Mouse (Mus musculus): ENCODE measurements around the gene Zfp870.

The Zfp870 gene

DNA sequence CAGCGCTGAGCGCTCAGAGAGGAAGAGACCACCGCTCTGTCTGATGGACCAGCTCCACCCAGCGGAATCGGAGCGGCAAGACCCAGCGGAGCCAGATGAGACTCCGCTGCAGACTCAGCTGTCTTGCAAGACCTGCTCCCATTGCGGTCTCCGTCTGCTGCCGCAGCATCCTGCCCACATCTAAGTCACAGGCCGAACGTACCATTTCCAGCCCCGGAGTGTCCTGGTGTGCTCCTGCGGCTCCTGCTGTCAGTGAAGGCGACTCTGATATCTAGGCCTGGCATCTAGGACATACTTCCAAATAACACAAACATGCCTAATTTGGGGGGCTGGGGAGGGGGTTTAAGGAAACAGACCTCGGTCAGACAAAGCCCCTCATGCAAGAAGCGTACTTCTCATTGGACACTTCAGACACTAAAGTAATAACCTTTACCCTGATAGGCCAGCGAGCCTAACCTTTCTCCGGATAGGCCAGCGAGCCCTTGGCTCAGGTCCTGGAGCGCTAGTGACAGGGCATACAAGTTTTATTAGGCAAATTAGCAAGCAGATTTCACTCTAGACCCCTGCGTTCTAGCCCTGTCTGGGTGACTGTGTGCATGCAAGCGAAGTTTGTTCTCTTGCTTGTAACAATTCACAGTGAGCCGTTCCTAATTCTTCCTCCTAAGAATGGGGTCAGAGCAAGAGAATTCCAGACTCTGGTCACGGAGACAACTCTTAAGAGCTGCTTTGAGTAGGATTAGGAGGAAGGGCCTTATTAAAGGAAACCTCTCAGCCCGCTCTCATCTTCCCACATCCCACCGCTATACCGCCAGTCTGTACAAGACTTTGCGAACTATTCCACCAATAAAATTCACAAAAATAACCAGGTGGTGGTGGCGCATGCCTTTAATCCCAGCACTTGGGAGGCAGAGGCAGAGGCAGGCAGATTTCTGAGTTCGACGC lies at the start of gene Zfp870:
Gene Zfp870 (minus strand): TSS at position 404 of the 942 bp plus-strand sequence.
- DNase-seq (ENCODE audit: low spot score in 2 of 2): peak; percentile 94 to 98

GRCm38 (mm10) chr17:32939831-32940230 lies 48.4 kb upstream of the Zfp870 start:
- DNase-seq (ENCODE audit: low spot score in 2 of 2): no peak

- no peak for DNase-seq (ENCODE audit: low spot score in 2 of 2)
These were observed 36.4 kb upstream of the Zfp870 start for GRCm38 (mm10) chr17:32927803-32928202.

DNA sequence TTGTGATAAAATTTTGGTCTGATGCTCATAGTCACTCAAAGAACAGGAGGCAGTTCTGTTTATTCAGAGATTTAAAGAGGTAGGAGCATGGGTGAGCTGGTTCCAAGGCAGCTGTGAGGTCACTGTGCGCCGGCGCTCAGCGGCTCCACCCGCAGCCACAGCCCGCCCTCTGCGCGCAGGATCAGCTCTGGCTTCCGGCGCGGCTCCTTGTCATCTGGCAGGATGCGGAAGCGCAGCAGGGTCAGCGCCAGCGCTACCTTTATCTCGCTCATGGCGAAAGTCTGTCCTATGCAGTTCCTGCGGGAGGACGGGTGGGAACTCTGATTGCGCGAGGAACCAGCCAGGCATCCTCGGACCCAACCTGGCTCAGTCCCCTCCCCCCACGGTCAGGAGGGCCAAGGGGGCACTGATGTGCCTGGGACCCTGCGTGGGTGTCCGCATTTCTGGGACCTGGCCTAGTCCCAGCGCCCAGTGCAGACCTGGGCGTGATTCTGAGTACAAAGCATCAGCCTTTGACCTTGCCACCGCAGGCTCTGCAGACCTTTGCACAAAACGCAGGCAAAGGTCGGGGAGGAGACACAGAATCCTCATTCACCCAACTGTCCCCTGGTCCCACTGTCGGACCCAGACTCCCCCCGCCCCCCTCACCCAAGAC lies 33.3 kb upstream of the Zfp870 start:
- DNase-seq (ENCODE audit: low spot score in 2 of 2): peak; percentile 75 to 76

DNA sequence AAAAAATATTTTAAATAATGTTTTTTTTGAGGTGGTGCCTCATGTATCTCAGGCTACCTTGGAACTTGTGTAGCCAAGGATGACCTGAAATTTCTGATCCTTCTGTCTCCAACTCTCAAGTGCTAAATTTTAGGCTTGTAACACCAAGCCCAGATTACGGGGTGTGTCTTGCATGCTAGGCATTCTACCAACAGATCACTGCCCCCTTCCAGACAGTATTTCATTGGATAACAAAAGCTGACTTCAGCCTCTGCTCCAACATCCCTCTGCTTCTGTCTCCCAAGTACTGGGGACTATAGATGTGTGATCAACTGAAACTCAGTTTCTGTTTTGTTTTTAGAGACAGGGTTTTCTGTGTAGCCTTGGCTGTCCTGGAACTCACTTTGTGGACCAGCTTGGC lies 32.2 kb upstream of the Zfp870 start:
- no peak for DNase-seq (ENCODE audit: low spot score in 2 of 2)

DNA sequence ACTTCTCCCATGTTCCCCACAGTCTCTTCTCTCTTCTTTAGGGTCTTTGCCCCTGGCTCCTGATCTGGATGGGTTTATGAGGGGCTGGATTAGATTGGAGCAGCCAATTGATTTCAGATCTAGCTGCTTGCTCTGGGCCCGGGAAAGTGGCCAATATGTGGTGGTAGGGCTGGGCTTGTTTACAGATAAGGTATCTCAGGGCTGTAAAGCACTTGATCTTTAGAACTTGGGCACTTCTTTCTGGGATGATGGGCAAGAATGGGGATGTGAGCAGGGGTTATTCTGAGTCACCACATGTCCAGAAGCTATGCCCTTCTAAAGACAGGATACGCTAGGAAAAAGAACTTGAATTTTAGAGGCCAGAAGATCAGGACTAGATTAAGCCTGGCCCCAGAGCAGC lies 27.7 kb upstream of the Zfp870 start:
- DNase-seq (ENCODE audit: low spot score in 2 of 2): no peak

- peak; percentile 24 to 32 for DNase-seq (ENCODE audit: low spot score in 2 of 2)
These were observed 25.7 kb upstream of the Zfp870 start, which contains the start of gene Cyp4f14 for GRCm38 (mm10) chr17:32917131-32917530. Gene Cyp4f14, minus strand, starts transcription at chr17:32917342.

- no peak for DNase-seq (ENCODE audit: low spot score in 2 of 2)
These were observed 24.6 kb upstream of the Zfp870 start for GRCm38 (mm10) chr17:32916075-32916474.

GRCm38 (mm10) chr17:32906172-32906571 lies 14.7 kb upstream of the Zfp870 start:
- DNase-seq (ENCODE audit: low spot score in 2 of 2): no peak

DNA sequence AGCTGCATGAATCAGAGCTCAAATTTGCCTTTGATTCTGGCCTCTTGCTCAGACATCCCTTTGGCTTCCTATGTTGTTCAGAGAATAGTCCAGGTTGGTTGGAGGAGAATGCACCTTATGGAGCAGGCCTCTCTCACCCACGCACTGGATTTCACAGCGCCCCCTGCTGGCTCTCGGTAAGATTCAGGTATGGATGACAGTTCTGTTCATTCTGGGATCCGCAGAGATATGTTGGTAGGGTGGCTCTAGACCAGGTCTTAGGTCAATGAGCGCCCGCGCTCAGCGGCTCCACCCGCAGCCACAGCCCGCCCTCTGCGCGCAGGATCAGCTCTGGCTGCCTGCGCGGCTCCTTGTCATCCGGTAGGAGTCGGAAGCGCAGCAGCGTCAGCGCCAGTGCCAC lies 13.8 kb upstream of the Zfp870 start:
- no peak for DNase-seq (ENCODE audit: low spot score in 2 of 2)

- DNase-seq (ENCODE audit: low spot score in 2 of 2): no peak
These were observed 13.0 kb upstream of the Zfp870 start for GRCm38 (mm10) chr17:32904414-32904813.

- DNase-seq (ENCODE audit: low spot score in 2 of 2): no peak
These were observed 10.5 kb upstream of the Zfp870 start for GRCm38 (mm10) chr17:32901751-32902525.

- no peak for DNase-seq (ENCODE audit: low spot score in 2 of 2)
These were observed 4.0 kb upstream of the Zfp870 start for GRCm38 (mm10) chr17:32895421-32895820.

- no peak for DNase-seq (ENCODE audit: low spot score in 2 of 2)
These were observed 2.5 kb upstream of the Zfp870 start for GRCm38 (mm10) chr17:32893901-32894300.

DNA sequence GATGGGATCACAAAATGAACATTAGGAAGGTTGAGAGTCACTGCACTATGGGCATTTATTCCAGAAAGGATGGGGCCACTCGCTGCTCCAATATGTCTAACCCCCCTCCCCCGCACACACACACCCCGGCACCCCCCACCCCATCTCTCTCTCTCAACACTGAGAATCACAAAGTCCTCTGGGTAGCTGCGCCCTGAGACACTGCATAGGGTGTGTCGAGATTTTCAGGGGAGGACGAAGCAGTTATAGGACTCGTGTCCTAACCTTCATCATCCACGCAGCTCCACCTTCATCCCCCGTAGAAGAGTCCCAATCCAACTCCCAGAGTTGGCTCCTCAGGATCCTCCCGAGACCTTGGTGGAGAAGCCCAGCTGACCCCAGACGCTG lies 597 bp downstream of the Zfp870 start:
- DNase-seq (ENCODE audit: low spot score in 2 of 2): no peak

DNA sequence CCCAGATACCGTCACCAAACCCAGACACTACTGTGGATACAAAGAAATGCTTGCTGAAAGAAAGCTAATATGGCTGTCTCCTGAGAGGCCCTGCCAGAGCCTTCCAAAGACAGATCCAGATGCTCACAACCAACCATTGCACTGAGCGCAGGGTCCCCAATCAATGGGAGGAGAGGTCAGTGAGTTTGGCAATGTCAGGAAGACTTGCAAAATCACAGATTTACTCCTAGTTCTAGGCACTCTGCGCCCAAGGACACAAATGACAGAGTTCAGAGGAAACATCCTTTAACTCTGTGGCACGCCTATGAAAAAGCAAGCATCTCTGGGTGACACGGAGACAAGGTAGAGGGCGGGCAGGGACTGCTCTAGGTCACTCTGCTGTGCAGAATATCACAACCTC lies 1.8 kb downstream of the Zfp870 start:
- DNase-seq (ENCODE audit: low spot score in 2 of 2): no peak

DNA sequence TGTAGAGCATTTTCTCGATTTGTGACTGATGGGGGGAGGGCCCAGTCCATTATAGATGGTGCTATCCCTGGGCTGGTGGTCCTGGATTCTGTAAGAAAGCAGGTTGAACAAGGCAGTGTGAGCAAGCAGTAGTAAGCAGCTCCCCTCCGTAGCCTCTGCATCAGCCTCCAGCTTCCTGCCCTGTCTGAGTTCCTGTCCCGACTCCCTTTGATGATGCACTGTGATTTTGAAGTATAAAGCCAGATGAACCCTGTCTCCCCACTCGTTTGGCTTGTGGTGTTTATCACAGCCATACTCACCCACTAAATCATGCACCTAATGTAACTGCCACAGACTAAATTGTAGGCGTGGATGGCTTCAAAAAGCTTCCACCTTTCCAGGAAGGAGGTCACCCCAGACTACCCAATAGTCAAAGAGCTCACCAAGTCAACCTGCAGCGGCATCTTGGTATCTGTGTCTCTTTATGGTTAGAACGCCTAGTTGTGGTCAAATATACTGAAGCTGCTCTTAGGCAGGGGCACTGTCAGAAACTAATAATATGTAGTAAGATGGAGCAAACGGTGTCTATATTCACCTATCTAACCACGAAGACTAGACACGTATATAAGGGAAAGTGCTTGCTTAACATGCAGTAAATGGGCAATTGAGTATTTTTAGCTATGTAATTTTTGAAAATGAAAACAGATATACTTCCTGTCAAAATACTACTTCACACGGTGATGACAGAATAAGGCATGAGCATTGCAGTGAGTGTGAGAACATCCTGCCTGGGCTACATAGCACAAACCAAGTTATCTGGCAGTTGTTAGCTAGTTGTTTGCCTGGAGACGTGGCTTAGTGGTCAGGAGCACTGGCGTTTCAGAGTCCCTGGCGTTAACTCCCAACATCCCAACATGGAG lies 10.9 kb downstream of the Zfp870 start:
- no peak for DNase-seq (ENCODE audit: low spot score in 2 of 2)

DNA sequence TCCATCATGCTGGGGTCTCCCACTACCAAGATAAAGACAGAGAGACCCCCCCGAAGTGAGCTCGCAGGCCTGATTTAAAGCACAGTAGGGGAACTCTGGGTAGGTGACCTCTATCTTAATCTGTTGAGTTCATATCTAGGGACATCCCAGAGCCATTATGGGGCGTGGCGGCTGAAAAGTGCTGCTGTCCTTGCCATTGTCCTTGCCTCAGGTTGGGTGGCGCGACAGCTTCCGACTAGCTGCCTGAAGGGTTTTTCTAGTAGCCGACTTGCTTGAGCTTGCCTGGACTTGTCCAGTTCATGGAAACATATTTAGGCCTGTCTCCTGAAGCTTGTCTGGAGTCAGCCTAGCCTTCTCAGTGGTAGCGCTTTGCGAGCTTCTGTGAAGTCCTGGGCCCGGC lies 12.7 kb downstream of the Zfp870 start:
- no peak for DNase-seq (ENCODE audit: low spot score in 2 of 2)

DNA sequence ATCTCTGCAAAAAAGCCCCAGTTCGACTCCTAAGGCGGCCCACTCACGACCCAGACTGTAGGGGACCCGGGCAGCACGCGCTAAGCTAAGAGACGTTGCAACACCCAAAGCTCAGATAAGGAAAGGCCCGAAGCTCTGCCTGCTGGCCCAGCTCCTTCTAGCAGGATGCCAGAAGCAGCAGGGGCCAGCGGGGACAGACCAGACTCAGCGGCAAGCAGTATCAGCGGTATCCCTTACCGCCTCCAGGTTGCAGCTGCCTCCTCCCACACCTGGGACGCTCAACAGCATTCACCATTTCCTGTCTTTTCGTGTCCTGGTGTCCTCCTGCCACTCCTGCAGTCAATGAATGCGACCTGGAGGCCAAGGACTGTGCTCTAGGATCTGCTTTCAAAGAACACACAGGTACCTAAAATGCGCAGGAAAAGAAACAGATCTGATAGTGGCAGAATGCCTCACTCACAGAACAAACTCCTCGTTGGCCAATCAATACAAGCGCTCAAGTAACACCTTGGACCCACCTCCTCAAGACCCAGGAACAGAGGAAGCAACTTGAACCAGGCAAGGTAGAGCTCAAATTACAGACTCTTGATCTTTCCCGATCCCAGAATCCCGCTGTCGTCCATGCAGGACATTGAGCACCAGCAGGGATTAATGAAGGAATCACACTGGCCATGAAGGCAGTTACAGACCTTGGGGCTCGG lies 13.8 kb downstream of the Zfp870 start:
- DNase-seq (ENCODE audit: low spot score in 2 of 2): no peak

- no peak for DNase-seq (ENCODE audit: low spot score in 2 of 2)
These were observed 18.7 kb downstream of the Zfp870 start for GRCm38 (mm10) chr17:32872696-32873095.

GRCm38 (mm10) chr17:32872091-32872490 lies 19.4 kb downstream of the Zfp870 start:
- no peak for DNase-seq (ENCODE audit: low spot score in 2 of 2)
